Mouse (Mus musculus): Measurements from ENCODE around the gene Plppr1. TPM values are rescaled to one million over a fixed set of nuclear protein-coding genes. Genes with fewer than 3 reads are reported as not detected.

Gene Plppr1
- total and polyA plus RNA-seq, 3 experiments = not detected

- Histone ChIP-seq H3K4me3 (ENCODE audit: control insufficient read depth in 1 of 2, insufficient read depth in 1 of 2, low read depth in 2 of 2, low read length in 2 of 2) (no peak overlapping the region), H3K36me3 (ENCODE audit: control insufficient read depth in 1 of 2, insufficient read depth in 2 of 2, low read length in 2 of 2) (no peaks in the 10 kb centered on the region), H3K27me3 (ENCODE audit: control insufficient read depth in 1 of 2, insufficient read depth in 2 of 2, low read length in 2 of 2) (no peaks in the 10 kb centered on the region), H3K9ac (ENCODE audit: control insufficient read depth, low read depth, low read length, poor library complexity, severe bottlenecking) (no peak overlapping the region), H3K4me1 (ENCODE audit: control insufficient read depth in 1 of 2, insufficient read depth in 2 of 2, low read length in 2 of 2) (no peaks in the 10 kb centered on the region), H3K79me2 (ENCODE audit: control insufficient read depth, insufficient read depth, low read length, poor library complexity) (no peaks in the 10 kb centered on the region), H3K27ac (ENCODE audit: control insufficient read depth, low read depth, low read length) (no peak overlapping the region), H3K9me3 (replicated peaks; ENCODE audit: insufficient read depth, low read length) (no peaks in the 10 kb centered on the region)
- no peak for DNase-seq (ENCODE audit: low read depth, low spot score)
- no peak for TF ChIP-seq CHD2 (IDR thresholded peaks at IDR 0.05; ENCODE audit: low read length)
- no peak for TF ChIP-seq POLR2AphosphoS5 (IDR thresholded peaks at IDR 0.05; ENCODE audit: borderline replicate concordance, low read depth, low read length)
- no peak for TF ChIP-seq MAX (IDR thresholded peaks at IDR 0.05; ENCODE audit: low read length)
- no peak for TF ChIP-seq BHLHE40 (IDR thresholded peaks at IDR 0.05; ENCODE audit: borderline replicate concordance, low read depth, low read length)
- TF ChIP-seq ZMIZ1 (IDR thresholded peaks at IDR 0.05; ENCODE audit: low read depth, low read length) = no peak
- TF ChIP-seq GABPA (IDR thresholded peaks at IDR 0.05; ENCODE audit: low read depth, low read length) = no peak
Measured at GRCm38 (mm10) chr4:49058557-49058956, 516 bp upstream of the Plppr1 start.

- no peaks in the 10 kb centered on the region for H3K79me2 ChIP-seq (ENCODE audit: control insufficient read depth, insufficient read depth, low read length, poor library complexity)
- no peaks in the 10 kb centered on the region for H3K4me1 ChIP-seq (ENCODE audit: control insufficient read depth in 1 of 2, insufficient read depth in 2 of 2, low read length in 2 of 2)
- no peaks in the 10 kb centered on the region for H3K9me3 ChIP-seq (replicated peaks; ENCODE audit: insufficient read depth, low read length)
- H3K9ac ChIP-seq (ENCODE audit: control insufficient read depth, low read depth, low read length, poor library complexity, severe bottlenecking) = no peak overlapping the region
- no peak for DNase-seq (ENCODE audit: low read depth, low spot score)
- no peaks in the 10 kb centered on the region for H3K36me3 ChIP-seq (ENCODE audit: control insufficient read depth in 1 of 2, insufficient read depth in 2 of 2, low read length in 2 of 2)
- H3K4me3 ChIP-seq (ENCODE audit: control insufficient read depth in 1 of 2, insufficient read depth in 1 of 2, low read depth in 2 of 2, low read length in 2 of 2) = no peak overlapping the region
- no peaks in the 10 kb centered on the region for H3K27me3 ChIP-seq (ENCODE audit: control insufficient read depth in 1 of 2, insufficient read depth in 2 of 2, low read length in 2 of 2)
- TF ChIP-seq ETS1 (IDR thresholded peaks at IDR 0.05; ENCODE audit: low read depth, low read length) = no peak
- TF ChIP-seq USF2 (IDR thresholded peaks at IDR 0.05; ENCODE audit: borderline replicate concordance in 1 of 2, insufficient read depth in 1 of 2, low read depth in 1 of 2, low read length in 2 of 2) = no peak
- TF ChIP-seq MXI1 (IDR thresholded peaks at IDR 0.05; ENCODE audit: low read depth, low read length) = no peak
- TF ChIP-seq POLR2A (IDR thresholded peaks at IDR 0.05; ENCODE audit: control insufficient read depth in 1 of 2, insufficient read depth in 1 of 2, low read depth in 1 of 2, low read length in 2 of 2, poor library complexity in 1 of 2) = no peak
- no peak overlapping the region for H3K27ac ChIP-seq (ENCODE audit: control insufficient read depth, low read depth, low read length)
Measured at GRCm38 (mm10) chr4:49059402-49060381, 619 bp downstream of the Plppr1 start.

- H3K27ac ChIP-seq (ENCODE audit: control insufficient read depth, low read depth, low read length) = no peak overlapping the region
- no peaks in the 10 kb centered on the region for H3K4me1 ChIP-seq (ENCODE audit: control insufficient read depth in 1 of 2, insufficient read depth in 2 of 2, low read length in 2 of 2)
- TF ChIP-seq MXI1 (IDR thresholded peaks at IDR 0.05; ENCODE audit: low read depth, low read length) (no peak), TCF12 (IDR thresholded peaks at IDR 0.05; ENCODE audit: low read depth, low read length) (no peak), SIN3A (IDR thresholded peaks at IDR 0.05; ENCODE audit: low read length) (no peak)
- no peak overlapping the region for H3K4me3 ChIP-seq (ENCODE audit: control insufficient read depth in 1 of 2, insufficient read depth in 1 of 2, low read depth in 2 of 2, low read length in 2 of 2)
- DNase-seq (ENCODE audit: low read depth, low spot score) = no peak
- no peaks in the 10 kb centered on the region for H3K36me3 ChIP-seq (ENCODE audit: control insufficient read depth in 1 of 2, insufficient read depth in 2 of 2, low read length in 2 of 2)
- no peaks in the 10 kb centered on the region for H3K27me3 ChIP-seq (ENCODE audit: control insufficient read depth in 1 of 2, insufficient read depth in 2 of 2, low read length in 2 of 2)
- no peaks in the 10 kb centered on the region for H3K9me3 ChIP-seq (replicated peaks; ENCODE audit: insufficient read depth, low read length)
- H3K79me2 ChIP-seq (ENCODE audit: control insufficient read depth, insufficient read depth, low read length, poor library complexity) = no peaks in the 10 kb centered on the region
- no peak overlapping the region for H3K9ac ChIP-seq (ENCODE audit: control insufficient read depth, low read depth, low read length, poor library complexity, severe bottlenecking)
Measured at GRCm38 (mm10) chr4:49069471-49069870, 10.4 kb downstream of the Plppr1 start.

Data from MEL (cell line).